Mouse (Mus musculus): ENCODE data around the gene Stk10.
"Not testable (repeated sequence)": the region's sequence is repeated elsewhere in the genome, so short reads cannot be mapped to it uniquely, and the experiment has no call there.

The Stk10 gene

GRCm38 (mm10) chr11:32601528-32602323 is 68.6 kb downstream of the Stk10 start:
- DNase-seq (ENCODE audit: low spot score) = no peak

GRCm38 (mm10) chr11:32604663-32605062 is 71.6 kb downstream of the Stk10 start:
- no peak for DNase-seq (ENCODE audit: low spot score)

- DNase-seq (ENCODE audit: low spot score) = peak; percentile 56
Measured at GRCm38 (mm10) chr11:32605131-32605860, 72.2 kb downstream of the Stk10 start.

GRCm38 (mm10) chr11:32605907-32606306 is 72.8 kb downstream of the Stk10 start:
- DNase-seq (ENCODE audit: low spot score) = no peak

- DNase-seq (ENCODE audit: low spot score) = no peak
Measured at GRCm38 (mm10) chr11:32607319-32607718, 74.2 kb downstream of the Stk10 start.

DNA sequence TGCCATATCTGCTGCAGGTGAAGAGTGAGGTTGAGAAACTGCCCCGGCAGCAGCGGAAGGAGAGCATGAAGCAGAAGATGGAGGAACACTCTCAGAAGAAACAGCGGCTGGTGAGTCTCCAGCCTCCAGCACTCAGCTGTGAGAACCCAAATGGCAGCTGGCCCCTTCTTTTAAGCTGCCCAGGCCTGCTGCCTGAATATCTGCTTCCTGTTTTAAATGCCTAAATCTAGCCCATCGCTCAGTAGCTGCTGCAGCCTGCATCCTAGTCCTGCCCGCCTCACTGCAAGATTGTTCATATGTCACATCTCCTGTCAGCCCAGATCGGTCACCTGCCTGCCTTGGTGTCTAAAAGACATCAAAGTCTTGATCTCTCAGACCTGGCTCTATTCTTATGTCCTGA is 77.5 kb downstream of the Stk10 start:
- no peak for DNase-seq (ENCODE audit: low spot score)

- no peak for DNase-seq (ENCODE audit: low spot score)
Measured at GRCm38 (mm10) chr11:32612304-32612703, 79.2 kb downstream of the Stk10 start.

DNA sequence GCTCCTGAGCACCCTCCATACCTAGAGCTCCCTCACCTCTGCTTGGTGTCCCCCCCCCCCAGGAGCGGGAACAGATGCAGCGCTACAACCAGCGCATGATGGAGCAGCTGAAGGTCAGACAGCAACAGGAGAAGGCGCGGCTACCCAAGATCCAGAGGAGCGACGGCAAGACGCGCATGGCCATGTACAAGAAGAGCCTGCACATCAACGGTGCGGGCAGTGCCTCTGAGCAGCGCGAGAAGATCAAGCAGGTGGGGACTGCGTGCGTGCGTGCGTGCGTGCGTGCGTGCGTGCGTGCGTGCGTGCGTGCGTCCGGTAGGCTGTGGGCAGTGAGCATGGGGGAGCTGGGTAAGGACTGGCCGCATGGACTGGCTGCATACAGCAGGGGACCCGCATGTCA is 81.4 kb downstream of the Stk10 start:
- DNase-seq (ENCODE audit: low spot score) = no peak

GRCm38 (mm10) chr11:32615561-32615960 is 82.5 kb downstream of the Stk10 start:
- DNase-seq (ENCODE audit: low spot score) = no peak

GRCm38 (mm10) chr11:32616091-32616490 is 83.0 kb downstream of the Stk10 start:
- DNase-seq (ENCODE audit: low spot score) = no peak

- no peak for DNase-seq (ENCODE audit: low spot score)
Measured at GRCm38 (mm10) chr11:32618036-32618435, 84.9 kb downstream of the Stk10 start.

GRCm38 (mm10) chr11:32618641-32619040 is 85.5 kb downstream of the Stk10 start:
- DNase-seq (ENCODE audit: low spot score) = not testable (repeated sequence)

GRCm38 (mm10) chr11:32619257-32619816 is 86.2 kb downstream of the Stk10 start:
- peak; percentile 58 for DNase-seq (ENCODE audit: low spot score)

DNA sequence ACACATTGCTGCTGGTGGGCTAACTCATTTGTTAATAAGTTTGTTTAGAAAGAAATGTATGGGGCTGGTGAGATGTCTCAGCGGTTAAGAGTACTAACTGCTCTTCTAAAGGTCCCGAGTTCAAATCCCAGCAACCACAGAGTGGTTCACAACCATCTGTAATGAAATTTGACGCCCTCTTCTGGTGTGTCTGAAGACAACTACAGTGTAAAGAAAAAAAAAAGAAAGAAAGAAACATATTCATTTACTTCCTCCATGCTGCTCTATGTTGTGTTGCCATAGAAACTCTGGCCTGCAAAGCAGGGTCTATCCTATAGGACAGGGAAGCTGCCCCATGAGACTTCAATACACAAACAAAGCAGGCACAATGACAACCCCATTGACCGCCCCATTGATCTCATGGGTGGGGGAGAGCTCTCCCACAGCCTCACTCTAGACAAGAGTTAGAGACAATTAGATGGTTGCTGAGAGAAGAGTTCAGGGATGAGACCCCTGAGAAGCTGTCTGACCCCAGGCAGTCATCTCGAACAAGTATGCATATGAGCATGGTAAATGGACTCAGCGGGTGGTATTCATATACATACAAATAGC is 86.9 kb downstream of the Stk10 start:
- no peak for DNase-seq (ENCODE audit: low spot score)

DNA sequence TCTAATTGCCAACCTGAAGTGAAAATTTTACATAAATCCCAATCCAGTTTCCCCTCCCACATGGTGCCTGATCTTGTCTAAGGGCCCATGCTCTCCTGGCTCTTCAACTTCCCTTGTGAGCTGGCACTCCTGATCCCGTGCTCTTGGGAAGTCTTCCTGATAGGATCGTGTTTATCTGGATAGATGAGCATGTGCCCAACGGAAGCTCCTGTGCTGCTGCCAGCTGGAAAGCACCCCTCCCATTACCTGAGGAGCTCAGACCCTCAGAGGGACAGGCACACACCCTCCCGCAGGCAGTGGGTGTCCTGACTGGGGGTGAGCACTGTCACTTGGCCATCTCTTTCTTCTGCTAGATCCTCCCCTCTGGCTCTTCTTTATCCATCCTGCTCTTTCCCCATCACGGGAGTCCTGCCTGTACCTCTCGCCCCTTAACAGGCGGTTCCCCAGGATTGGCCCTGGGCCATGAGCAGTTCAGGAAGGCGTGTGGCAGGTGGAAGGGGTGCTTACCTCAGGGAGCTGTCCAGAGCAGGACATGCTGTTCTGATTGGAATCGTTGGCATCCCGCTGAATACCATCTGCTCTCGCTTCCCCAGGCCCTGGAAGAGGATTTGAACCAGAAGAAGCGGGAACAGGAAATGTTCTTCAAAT is 88.8 kb downstream of the Stk10 start:
- DNase-seq (ENCODE audit: low spot score) = peak; percentile 23

DNA sequence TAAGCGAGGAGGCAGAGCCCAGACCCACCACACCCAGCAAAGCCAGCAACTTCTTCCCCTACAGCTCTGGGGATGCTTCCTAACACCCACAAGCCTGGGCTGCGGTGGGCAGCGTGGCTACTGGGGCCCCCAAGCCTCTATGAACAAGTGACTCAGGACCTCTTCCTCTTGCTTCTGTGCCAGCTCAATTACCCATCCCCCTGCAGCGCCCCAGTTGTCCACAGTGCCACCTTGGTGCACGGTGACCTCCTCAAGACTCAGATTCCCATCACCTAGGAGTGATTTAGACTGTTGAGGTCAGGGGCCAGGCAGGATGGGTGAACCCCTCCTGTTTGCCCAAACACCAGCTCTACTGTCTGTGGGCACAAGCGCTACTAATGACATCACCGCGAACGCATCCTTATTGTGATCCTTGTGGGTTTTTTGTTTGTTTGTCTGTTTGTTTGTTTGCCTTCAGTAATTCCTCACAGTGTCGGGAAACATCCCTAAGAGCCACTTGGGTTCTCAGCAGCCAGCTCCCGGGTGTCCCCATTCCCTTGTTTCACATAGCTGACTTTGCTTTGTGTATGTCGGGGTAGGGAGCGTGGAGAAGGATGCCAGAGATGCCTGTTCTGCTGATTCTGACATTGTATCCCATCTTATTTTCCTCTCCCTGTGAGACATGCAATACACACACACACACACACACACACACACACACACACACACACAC is 89.5 kb downstream of the Stk10 start:
- no peak for DNase-seq (ENCODE audit: low spot score)

GRCm38 (mm10) chr11:32623236-32623635 is 90.1 kb downstream of the Stk10 start:
- no peak for DNase-seq (ENCODE audit: low spot score)

- no peak for DNase-seq (ENCODE audit: low spot score)
Measured at GRCm38 (mm10) chr11:32623912-32624311, 90.8 kb downstream of the Stk10 start.

GRCm38 (mm10) chr11:32625677-32626076 is 92.6 kb downstream of the Stk10 start:
- peak; percentile 77 for DNase-seq (ENCODE audit: low spot score)

DNA sequence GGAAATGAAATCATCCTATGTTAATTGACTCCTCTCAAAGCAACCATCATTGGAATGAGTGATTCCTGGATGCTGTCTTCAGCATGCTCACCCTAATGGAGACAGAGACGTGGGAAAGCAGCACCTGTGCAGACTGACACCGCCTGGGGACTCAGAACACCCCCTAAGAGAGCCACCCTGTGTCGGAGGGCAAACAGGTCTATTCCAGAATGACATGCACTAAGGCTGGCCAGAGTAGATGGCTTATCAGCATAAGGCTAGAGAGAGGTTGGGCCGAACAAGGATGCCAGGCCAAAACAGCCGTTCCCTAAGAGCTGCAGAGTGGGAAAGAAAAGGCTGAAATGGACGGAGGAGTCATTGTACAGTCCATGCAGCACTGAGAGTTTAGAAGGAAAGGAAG is 93.0 kb downstream of the Stk10 start:
- no peak for DNase-seq (ENCODE audit: low spot score)

GRCm38 (mm10) chr11:32627900-32628299 is 94.8 kb downstream of the Stk10 start:
- no peak for DNase-seq (ENCODE audit: low spot score)

Data from urinary bladder, postnatal 14 days (tissue).